Mouse (Mus musculus) G1E (cell line): ENCODE data around the gene Tpra1. TPM values are rescaled to one million over a fixed set of nuclear protein-coding genes. Genes with fewer than 3 reads are reported as not detected.

Source experiments
- ATAC-seq: 2 replicates; pipeline ENCODE4 v1.8.0; 2016; ENCODE audit warnings: mild to moderate bottlenecking; ENCODE audit not compliant: insufficient number of reproducible peaks, poor library complexity, low FRiP score, severe bottlenecking; ENCODE audit errors: extremely low read depth
- DNase-seq: peaks from one replicate; pipeline ENCODE4 v3.0.0; 2012; ENCODE audit warnings: low spot score
- H3K27me3 ChIP-seq: 2 replicates; pipeline ENCODE4 v1.6.1; 2012; ENCODE audit warnings: mild to moderate bottlenecking, low read length, inconsistent platforms; ENCODE audit not compliant: insufficient read depth
- H3K36me3 ChIP-seq: replicated peaks from 2 replicates; pipeline ENCODE3; 2012; ENCODE audit warnings: mild to moderate bottlenecking, inconsistent platforms
- H3K4me1 ChIP-seq: 2 replicates; pipeline ENCODE4 v1.6.1; 2012; ENCODE audit warnings: low read depth, low read length, inconsistent platforms, mixed read lengths; ENCODE audit not compliant: insufficient read depth
- H3K4me3 ChIP-seq: 2 replicates; pipeline ENCODE4 v1.5.1; 2012; ENCODE audit warnings: low read depth, mild to moderate bottlenecking, inconsistent platforms, low read length, moderate library complexity, mixed read lengths
- H3K9me3 ChIP-seq: replicated peaks from 2 replicates; pipeline ENCODE4 v1.6.1; 2012; ENCODE audit warnings: inconsistent platforms
- CTCF ChIP-seq: IDR thresholded peaks from 2 replicates; pipeline ENCODE4 v1.5.1; 2012; ENCODE audit warnings: low read depth, low read length, inconsistent platforms, mixed read lengths
- GATA1 ChIP-seq: IDR thresholded peaks from 2 replicates; pipeline ENCODE4 v1.6.1; 2012; ENCODE audit warnings: borderline replicate concordance, low read length, inconsistent platforms, mixed read lengths
- GATA2 ChIP-seq: IDR thresholded peaks from 2 replicates; pipeline ENCODE4 v1.6.1; 2012; ENCODE audit warnings: low read depth, low read length, inconsistent platforms, borderline replicate concordance
- POLR2AphosphoS5 ChIP-seq: IDR thresholded peaks from 2 replicates; pipeline ENCODE4 v1.6.1; 2012; ENCODE audit warnings: low read depth, low read length, inconsistent platforms; ENCODE audit not compliant: insufficient replicate concordance
- TAL1 ChIP-seq: conservative IDR thresholded peaks from 2 replicates; pipeline ENCODE4 v1.6.1; 2012; ENCODE audit warnings: low read depth, low read length, inconsistent platforms, mixed read lengths
- polyA plus RNA-seq: library from polyadenylated mRNA; stranded (reverse); fragments of >175 nt; gene quantifications from 2 replicates; pipeline ENCODE4 v1.2.3, GENCODE M21; 2012
- total RNA-seq, 2 experiments: library from RNA; stranded (forward) in 1 of 2; stranded (reverse) in 1 of 2; fragments of 200-1000 nt in 1 of 2; fragments of >200 nt in 1 of 2; fragmentation: Nextera tagmentation in 1 of 2; gene quantifications; 2 replicates each; pipeline ENCODE4 v1.2.3; 2014 to 2017

Tpra1 gene
- total and polyA plus RNA-seq, 3 experiments = 25.9 to 70.6 (median 30.5) TPM

DNA sequence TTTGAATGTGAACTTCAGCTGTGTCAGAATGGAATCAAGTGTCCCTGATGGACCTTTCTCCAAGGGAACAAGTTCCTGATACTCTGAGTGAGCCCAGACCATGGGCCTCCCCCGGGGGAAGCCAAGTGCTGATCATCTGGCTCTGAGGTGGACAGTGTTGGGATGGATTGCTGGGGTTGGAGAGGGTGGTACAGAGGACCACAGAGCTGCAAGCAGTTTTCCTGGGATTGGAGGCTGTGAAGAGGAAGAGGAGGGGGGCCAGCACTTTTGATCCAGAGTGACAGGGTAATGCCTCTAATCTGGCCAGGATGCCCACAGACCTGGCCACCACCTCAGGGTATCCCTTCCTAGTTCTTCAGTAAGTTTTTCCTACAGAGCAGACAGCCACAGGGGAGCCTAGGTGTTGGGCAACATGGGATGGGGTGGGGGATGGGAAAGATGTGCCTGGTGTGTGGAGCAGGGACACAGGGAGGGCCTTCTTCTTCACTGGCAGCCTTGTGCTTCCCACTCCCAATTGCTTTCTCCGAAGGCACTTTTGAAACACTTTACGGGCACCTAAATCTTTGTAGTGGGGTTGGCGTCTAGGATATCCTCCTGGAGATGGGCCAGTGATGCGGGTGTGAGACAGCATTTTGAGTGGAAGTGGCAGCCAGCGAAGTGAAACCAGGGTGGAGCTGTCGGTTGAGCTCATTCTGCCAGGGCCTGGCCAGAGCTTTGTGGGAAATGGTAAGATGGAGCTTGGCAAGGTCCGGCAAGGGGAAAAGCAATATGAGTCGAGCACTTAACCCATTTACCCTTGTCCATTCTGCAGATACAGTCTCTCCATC is 38.3 kb downstream of the Tpra1 start:
- no peaks in the 10 kb centered on the region for H3K9me3 ChIP-seq
- no peak overlapping the region for H3K4me3 ChIP-seq
- no peaks in the 10 kb centered on the region for H3K36me3 ChIP-seq
- TF ChIP-seq GATA1 (no peak), POLR2AphosphoS5 (no peak), TAL1 (no peak), GATA2 (no peak), CTCF (no peak)
- H3K4me1 ChIP-seq = no peaks in the 10 kb centered on the region
- H3K27me3 ChIP-seq = peaks cover 34% of the 10 kb centered on the region; the same call in 1 of the 2 replicates
- ATAC-seq (no peak), DNase-seq (no peak)

DNA sequence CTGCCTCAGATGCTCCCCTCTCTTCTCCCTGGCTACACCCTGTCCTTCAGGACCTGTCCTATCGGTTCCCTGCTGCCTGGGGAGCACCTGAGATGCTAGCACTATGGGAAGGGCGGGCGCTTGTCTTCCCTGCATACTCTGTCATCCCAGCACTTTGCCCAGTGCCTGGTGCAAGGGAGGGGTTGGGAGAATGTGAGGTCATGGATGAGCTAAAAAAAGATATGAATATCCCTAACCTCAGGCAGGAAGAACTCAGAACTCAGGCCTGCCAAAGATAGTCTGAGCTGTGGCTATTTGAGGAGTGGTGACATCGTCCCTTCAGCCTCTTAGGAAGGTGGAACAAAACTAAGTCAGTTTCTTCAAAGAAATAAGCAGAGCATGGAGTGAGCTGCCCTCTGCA is 39.6 kb downstream of the Tpra1 start:
- no peaks in the 10 kb centered on the region for H3K36me3 ChIP-seq
- TF ChIP-seq TAL1 = no peak
- TF ChIP-seq CTCF = no peak
- TF ChIP-seq GATA1 = no peak
- no peak for TF ChIP-seq POLR2AphosphoS5
- no peak for TF ChIP-seq GATA2
- DNase-seq (no peak), ATAC-seq (no peak)
- no peaks in the 10 kb centered on the region for H3K9me3 ChIP-seq
- no peak overlapping the region for H3K4me3 ChIP-seq
- no peaks in the 10 kb centered on the region for H3K4me1 ChIP-seq
- H3K27me3 ChIP-seq = peaks cover 32% of the 10 kb centered on the region; the same call in 1 of the 2 replicates

DNA sequence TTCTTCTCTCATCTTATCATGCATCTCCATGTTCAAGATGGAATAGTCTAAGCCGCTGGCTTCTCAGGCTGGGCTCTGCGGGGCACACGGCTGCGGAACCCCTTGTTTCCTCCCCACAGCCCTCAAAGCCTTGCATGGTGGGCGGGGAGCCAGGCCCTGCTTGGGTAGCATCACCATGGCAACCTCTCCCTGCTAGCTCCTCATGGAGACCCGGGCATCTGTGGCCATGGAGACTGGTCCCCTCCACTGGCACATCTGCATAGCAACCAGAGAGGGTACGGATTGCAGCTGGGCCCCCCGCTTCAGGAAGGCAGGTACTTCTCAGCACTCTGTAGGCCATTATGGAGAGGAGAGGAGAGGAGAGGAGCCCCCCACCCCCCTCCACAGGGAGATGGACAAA is 40.5 kb downstream of the Tpra1 start:
- Histone ChIP-seq H3K36me3 (no peaks in the 10 kb centered on the region), H3K4me3 (no peak overlapping the region), H3K9me3 (no peaks in the 10 kb centered on the region), H3K27me3 (peaks cover 24% of the 10 kb centered on the region; the same call in 1 of the 2 replicates), H3K4me1 (no peaks in the 10 kb centered on the region)
- TF ChIP-seq POLR2AphosphoS5 (no peak), GATA2 (no peak), TAL1 (no peak), CTCF (no peak), GATA1 (no peak)
- DNase-seq = no peak
- no peak for ATAC-seq

DNA sequence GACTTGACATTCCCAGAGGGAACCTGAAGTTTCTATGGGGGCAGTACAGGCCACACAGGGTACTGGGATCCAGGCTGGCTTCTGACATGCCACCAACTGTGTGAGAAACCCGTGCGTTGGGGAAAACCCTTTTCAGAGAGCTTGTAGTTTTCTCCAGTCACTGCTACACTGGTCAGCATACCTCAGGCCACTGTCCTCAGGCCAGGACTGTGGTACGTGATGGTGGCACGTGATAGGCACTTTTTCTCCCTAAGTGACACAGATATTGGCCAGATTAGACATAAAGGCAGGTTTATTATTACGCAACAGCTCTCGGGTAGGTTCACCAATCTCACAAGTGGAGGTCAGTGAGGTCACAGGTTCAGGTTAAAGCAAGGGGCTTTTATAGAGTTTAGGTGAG is 41.6 kb downstream of the Tpra1 start:
- no peaks in the 10 kb centered on the region for H3K9me3 ChIP-seq
- H3K4me1 ChIP-seq = no peaks in the 10 kb centered on the region
- no peak overlapping the region for H3K4me3 ChIP-seq
- peaks cover 17% of the 10 kb centered on the region; the same call in 1 of the 2 replicates for H3K27me3 ChIP-seq
- no peak for DNase-seq
- no peak for ATAC-seq
- TF ChIP-seq TAL1 = no peak
- no peak for TF ChIP-seq CTCF
- no peaks in the 10 kb centered on the region for H3K36me3 ChIP-seq

DNA sequence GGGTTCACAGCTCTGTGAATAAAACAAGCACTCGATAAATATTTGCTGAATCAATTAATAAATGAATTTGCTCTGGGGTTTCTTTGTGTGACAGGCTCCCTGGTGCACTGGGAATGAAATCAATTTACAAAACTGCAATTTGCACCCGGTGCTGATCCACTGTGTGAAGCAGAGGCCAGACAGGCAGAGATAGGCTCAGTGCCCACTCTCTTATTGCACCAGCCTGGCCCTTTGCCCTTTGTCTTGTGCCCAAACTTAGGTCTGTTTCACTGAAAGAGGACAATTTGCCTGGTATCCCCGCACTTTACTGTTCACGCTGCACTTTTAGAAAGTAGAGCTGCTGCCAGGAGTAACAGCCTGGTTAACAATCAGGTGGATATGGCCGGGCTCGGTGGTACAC is 44.4 kb downstream of the Tpra1 start:
- Histone ChIP-seq H3K27me3 (peaks cover 11% of the 10 kb centered on the region; the same call in 1 of the 2 replicates), H3K4me1 (no peaks in the 10 kb centered on the region), H3K36me3 (no peaks in the 10 kb centered on the region), H3K4me3 (no peak overlapping the region), H3K9me3 (no peaks in the 10 kb centered on the region)
- ATAC-seq (no peak), DNase-seq (no peak)
- TF ChIP-seq TAL1 = no peak
- TF ChIP-seq GATA1 = no peak
- TF ChIP-seq POLR2AphosphoS5 = no peak

DNA sequence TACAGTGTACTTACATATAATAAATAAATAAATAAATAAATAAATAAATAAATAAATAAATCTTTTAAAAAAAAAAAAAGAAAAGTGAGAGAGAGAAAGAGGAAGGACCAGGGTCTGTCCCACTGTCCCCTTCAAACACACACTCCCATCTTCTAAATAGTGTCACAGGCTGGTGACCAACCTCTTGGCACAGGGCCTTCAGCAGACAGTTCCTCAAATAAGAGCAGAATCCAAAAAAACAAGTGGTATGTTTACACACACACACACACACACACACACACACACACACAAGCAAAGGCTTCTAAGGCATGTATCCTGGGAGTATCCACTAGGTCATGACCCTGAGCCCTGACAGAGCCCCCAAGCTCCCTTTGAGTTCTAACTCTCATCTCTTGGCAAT is 45.7 kb downstream of the Tpra1 start:
- TF ChIP-seq GATA2 (no peak), CTCF (no peak), TAL1 (no peak), POLR2AphosphoS5 (no peak), GATA1 (no peak)
- no peak for ATAC-seq
- H3K36me3 ChIP-seq = no peaks in the 10 kb centered on the region
- H3K4me1 ChIP-seq = no peaks in the 10 kb centered on the region
- H3K9me3 ChIP-seq = no peaks in the 10 kb centered on the region
- DNase-seq = no peak
- peaks cover 7% of the 10 kb centered on the region; the same call in 1 of the 2 replicates for H3K27me3 ChIP-seq
- H3K4me3 ChIP-seq = no peak overlapping the region
